Mouse (Mus musculus): ENCODE results near the gene Zdhhc24. TPM values are rescaled to one million over a fixed set of nuclear protein-coding genes. Genes with fewer than 3 reads are reported as not detected.

Zdhhc24 gene
- polyA plus RNA-seq, 1 experiment from 2014 or later: 22.1 TPM

GRCm38 (mm10) chr19:4925121-4925860, 46.8 kb downstream of the Zdhhc24 start:
- ATAC-seq (ENCODE audit: low read depth): no peak
- WGBS: 97% methylated on average over 11 of the region's 11 CpGs

GRCm38 (mm10) chr19:4927904-4928531, 49.5 kb downstream of the Zdhhc24 start, which contains the start of gene Dpp3:
Gene Dpp3 (minus strand): TSS chr19:4928287.
- Histone ChIP-seq H3K27me3 (no peaks in the 10 kb centered on the region), H3K27ac (replicated peaks) (peak within 1 kb of the TSS; percentile 88), H3K4me1 (replicated peaks) (peaks cover 32% of the 10 kb centered on the region), H3K9ac (peak within 1 kb of the TSS; percentile 81), H3K36me3 (peaks cover 42% of the 10 kb centered on the region), H3K9me3 (no peaks in the 10 kb centered on the region), H3K4me3 (peak within 1 kb of the TSS; percentile 65), H3K4me2 (peak within 1 kb of the TSS; percentile 83)
- WGBS: under 1% methylated on average over 32 of the region's 32 CpGs
- peak; percentile 99 for ATAC-seq (ENCODE audit: low read depth)

More at GRCm38 (mm10) chr19:4925121-4925860, 46.8 kb downstream of the Zdhhc24 start:
- H3K27ac ChIP-seq (replicated peaks): no peak overlapping the region
- peaks cover 58% of the 10 kb centered on the region for H3K36me3 ChIP-seq
- peaks cover 32% of the 10 kb centered on the region for H3K4me1 ChIP-seq (replicated peaks)
- no peaks in the 10 kb centered on the region for H3K9me3 ChIP-seq
- H3K27me3 ChIP-seq: no peaks in the 10 kb centered on the region
- no peak overlapping the region for H3K9ac ChIP-seq
- no peak overlapping the region for H3K4me2 ChIP-seq
- H3K4me3 ChIP-seq: no peak overlapping the region

DNA sequence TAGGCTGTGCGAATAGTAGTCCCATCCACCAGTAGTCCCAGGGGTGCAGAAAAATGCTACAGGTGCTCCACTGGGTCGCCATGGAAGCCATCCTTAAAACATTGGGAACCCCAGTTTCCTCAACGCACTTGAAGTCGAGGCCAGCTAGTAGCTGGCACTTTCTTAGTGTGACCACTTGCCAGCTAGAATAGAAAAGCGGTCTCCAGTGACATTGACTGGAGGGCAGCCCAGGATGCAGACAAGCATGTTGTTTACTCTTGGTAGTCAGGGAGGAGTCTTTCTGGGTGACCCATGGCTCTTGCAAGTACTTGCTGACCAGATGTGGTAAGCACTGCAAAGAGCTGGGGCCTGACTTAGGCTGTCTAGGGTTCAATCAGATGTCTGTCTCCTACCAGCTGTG, 50.3 kb downstream of the Zdhhc24 start:
- Histone ChIP-seq H3K36me3 (peaks cover 40% of the 10 kb centered on the region), H3K27me3 (no peaks in the 10 kb centered on the region), H3K9ac (peak overlapping the region; percentile 81), H3K4me1 (replicated peaks) (peaks cover 32% of the 10 kb centered on the region), H3K27ac (replicated peaks) (peak overlapping the region; percentile 88), H3K4me3 (peak overlapping the region; percentile 65), H3K4me2 (peak overlapping the region; percentile 83), H3K9me3 (no peaks in the 10 kb centered on the region)
- 55% methylated on average over 5 of the region's 5 CpGs for WGBS
- no peak; the same call in 1 of the 2 replicates for ATAC-seq (ENCODE audit: low read depth)

Other genes with a start within 250 kb of the Zdhhc24 start
- gene Gm960, start 180.0 kb upstream of the Zdhhc24 start, polyA plus RNA-seq (2015; fragmentation: Nextera tagmentation; extraction: Ambion mirVana): 5.3 and 5.7 TPM in 2 replicates
- 29.5 and 30.4 TPM in 2 replicates for gene Sptbn2, start 167.5 kb upstream of the Zdhhc24 start, polyA plus RNA-seq (2015; fragmentation: Nextera tagmentation; extraction: Ambion mirVana)
- gene Rbm4b, start 122.2 kb upstream of the Zdhhc24 start, polyA plus RNA-seq (2015; fragmentation: Nextera tagmentation; extraction: Ambion mirVana): 164 and 184 TPM in 2 replicates
- gene Rbm4, start 84.8 kb upstream of the Zdhhc24 start, polyA plus RNA-seq (2015; fragmentation: Nextera tagmentation; extraction: Ambion mirVana): 94.7 and 110 TPM in 2 replicates
- gene Gm21992, start 67.1 kb upstream of the Zdhhc24 start, polyA plus RNA-seq (2015; fragmentation: Nextera tagmentation; extraction: Ambion mirVana): 28.5 and 37.3 TPM in 2 replicates
- gene Rbm14, start 67.0 kb upstream of the Zdhhc24 start, polyA plus RNA-seq (2015; fragmentation: Nextera tagmentation; extraction: Ambion mirVana): 64.0 and 69.5 TPM in 2 replicates
- gene Ccs, start 39.3 kb upstream of the Zdhhc24 start, polyA plus RNA-seq (2015; fragmentation: Nextera tagmentation; extraction: Ambion mirVana): 43.7 and 44.7 TPM in 2 replicates
- 0.35 and 0.45 TPM in 2 replicates for gene Ccdc87, start 39.3 kb upstream of the Zdhhc24 start, polyA plus RNA-seq (2015; fragmentation: Nextera tagmentation; extraction: Ambion mirVana)
- 66.7 and 70.4 TPM in 2 replicates for gene Ctsf, start 23.5 kb upstream of the Zdhhc24 start, polyA plus RNA-seq (2015; fragmentation: Nextera tagmentation; extraction: Ambion mirVana)
- gene Actn3, start 759 bp upstream of the Zdhhc24 start, polyA plus RNA-seq (2015; fragmentation: Nextera tagmentation; extraction: Ambion mirVana): 3.1 and 3.2 TPM in 2 replicates
- gene Bbs1, start 28.0 kb downstream of the Zdhhc24 start, polyA plus RNA-seq (2015; fragmentation: Nextera tagmentation; extraction: Ambion mirVana): 7.6 and 9.4 TPM in 2 replicates
- 109 and 120 TPM in 2 replicates for gene Dpp3, start 49.6 kb downstream of the Zdhhc24 start, polyA plus RNA-seq (2015; fragmentation: Nextera tagmentation; extraction: Ambion mirVana)
- gene Peli3, start 64.5 kb downstream of the Zdhhc24 start, polyA plus RNA-seq (2015; fragmentation: Nextera tagmentation; extraction: Ambion mirVana): 8.1 and 9.3 TPM in 2 replicates
- gene Mrpl11, start 83.5 kb downstream of the Zdhhc24 start, polyA plus RNA-seq (2015; fragmentation: Nextera tagmentation; extraction: Ambion mirVana): 105 and 117 TPM in 2 replicates
- gene Npas4, start 111.6 kb downstream of the Zdhhc24 start, polyA plus RNA-seq (2015; fragmentation: Nextera tagmentation; extraction: Ambion mirVana): 0.12 and 0.25 TPM in 2 replicates
- gene Slc29a2, start 145.2 kb downstream of the Zdhhc24 start, polyA plus RNA-seq (2015; fragmentation: Nextera tagmentation; extraction: Ambion mirVana): 7.9 TPM in 2 replicates
- 61.1 and 64.5 TPM in 2 replicates for gene B4gat1, start 160.2 kb downstream of the Zdhhc24 start, polyA plus RNA-seq (2015; fragmentation: Nextera tagmentation; extraction: Ambion mirVana)
- 3.1 and 5.1 TPM in 2 replicates for gene AC124502.3, start 160.2 kb downstream of the Zdhhc24 start, polyA plus RNA-seq (2015; fragmentation: Nextera tagmentation; extraction: Ambion mirVana)
- gene Brms1, start 162.7 kb downstream of the Zdhhc24 start, polyA plus RNA-seq (2015; fragmentation: Nextera tagmentation; extraction: Ambion mirVana): 43.5 and 51.7 TPM in 2 replicates
- 1.4 TPM in 2 replicates for gene Rin1, start 171.8 kb downstream of the Zdhhc24 start, polyA plus RNA-seq (2015; fragmentation: Nextera tagmentation; extraction: Ambion mirVana)
- 26.3 and 28.2 TPM in 2 replicates for gene Cd248, start 189.4 kb downstream of the Zdhhc24 start, polyA plus RNA-seq (2015; fragmentation: Nextera tagmentation; extraction: Ambion mirVana)
- gene Tmem151a, start 206.9 kb downstream of the Zdhhc24 start, polyA plus RNA-seq (2015; fragmentation: Nextera tagmentation; extraction: Ambion mirVana): 8.4 and 10.1 TPM in 2 replicates
- gene Yif1a, start 209.9 kb downstream of the Zdhhc24 start, polyA plus RNA-seq (2015; fragmentation: Nextera tagmentation; extraction: Ambion mirVana): 51.3 and 67.5 TPM in 2 replicates
- gene Cnih2, start 219.9 kb downstream of the Zdhhc24 start, polyA plus RNA-seq (2015; fragmentation: Nextera tagmentation; extraction: Ambion mirVana): 267 and 318 TPM in 2 replicates
- gene Rab1b, start 228.4 kb downstream of the Zdhhc24 start, polyA plus RNA-seq (2015; fragmentation: Nextera tagmentation; extraction: Ambion mirVana): 211 and 234 TPM in 2 replicates
- 73.7 and 80.2 TPM in 2 replicates for gene Klc2, start 239.9 kb downstream of the Zdhhc24 start, polyA plus RNA-seq (2015; fragmentation: Nextera tagmentation; extraction: Ambion mirVana)